Mouse (Mus musculus): ENCODE data around the gene 6430571L13Rik. TPM values are rescaled to one million over a fixed set of nuclear protein-coding genes. Genes with fewer than 3 reads are reported as not detected.

6430571L13Rik gene
- polyA plus RNA-seq, 1 experiment = 1.2 TPM

DNA sequence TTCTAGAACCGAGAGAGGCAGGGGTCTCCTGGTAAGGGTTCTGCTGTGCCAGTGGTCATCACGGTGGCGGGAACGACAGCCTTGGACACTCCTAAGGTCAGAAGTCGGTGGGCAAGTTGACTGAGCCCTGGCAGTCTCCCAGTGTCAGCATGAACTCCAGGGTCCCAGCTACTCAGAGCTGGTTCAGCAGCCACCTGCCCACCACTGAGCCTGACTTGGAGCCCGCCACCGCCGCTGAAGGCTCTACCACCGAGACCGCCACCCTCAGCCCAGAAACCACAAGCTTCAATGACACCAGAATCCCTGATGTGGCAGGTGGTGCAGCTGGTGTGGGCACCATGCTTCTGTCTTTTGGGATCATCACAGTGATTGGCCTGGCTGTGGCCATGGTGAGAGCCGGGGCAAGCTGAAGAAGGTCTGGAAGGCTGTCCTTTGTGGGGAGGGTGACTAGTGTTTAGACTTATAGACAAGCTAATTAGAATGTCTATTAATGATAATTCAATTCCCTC is 1.9 kb downstream of the 6430571L13Rik start:
- TF ChIP-seq CTCF (IDR thresholded peaks at IDR 0.05; ENCODE audit: borderline replicate concordance, control insufficient read depth, extremely low read depth, insufficient read depth, low read length, poor library complexity) (no peak), POLR2A (IDR thresholded peaks at IDR 0.05; ENCODE audit: control insufficient read depth, extremely low read depth, insufficient read depth, low read length, poor library complexity) (no peak)
- WGBS = 28% methylated on average over 11 of the region's 11 CpGs
- Histone ChIP-seq H3K4me3 (ENCODE audit: control insufficient read depth, insufficient read depth, low read length) (no peak overlapping the region), H3K27ac (ENCODE audit: control insufficient read depth, insufficient read depth, low read length) (no peak overlapping the region), H3K36me3 (ENCODE audit: control insufficient read depth, insufficient read depth, low read length) (no peaks in the 10 kb centered on the region), H3K4me1 (replicated peaks; ENCODE audit: control insufficient read depth, insufficient read depth, low read length) (peaks cover 26% of the 10 kb centered on the region), H3K27me3 (ENCODE audit: control insufficient read depth, insufficient read depth, low read length) (no peaks in the 10 kb centered on the region)
- no peak for DNase-seq

DNA sequence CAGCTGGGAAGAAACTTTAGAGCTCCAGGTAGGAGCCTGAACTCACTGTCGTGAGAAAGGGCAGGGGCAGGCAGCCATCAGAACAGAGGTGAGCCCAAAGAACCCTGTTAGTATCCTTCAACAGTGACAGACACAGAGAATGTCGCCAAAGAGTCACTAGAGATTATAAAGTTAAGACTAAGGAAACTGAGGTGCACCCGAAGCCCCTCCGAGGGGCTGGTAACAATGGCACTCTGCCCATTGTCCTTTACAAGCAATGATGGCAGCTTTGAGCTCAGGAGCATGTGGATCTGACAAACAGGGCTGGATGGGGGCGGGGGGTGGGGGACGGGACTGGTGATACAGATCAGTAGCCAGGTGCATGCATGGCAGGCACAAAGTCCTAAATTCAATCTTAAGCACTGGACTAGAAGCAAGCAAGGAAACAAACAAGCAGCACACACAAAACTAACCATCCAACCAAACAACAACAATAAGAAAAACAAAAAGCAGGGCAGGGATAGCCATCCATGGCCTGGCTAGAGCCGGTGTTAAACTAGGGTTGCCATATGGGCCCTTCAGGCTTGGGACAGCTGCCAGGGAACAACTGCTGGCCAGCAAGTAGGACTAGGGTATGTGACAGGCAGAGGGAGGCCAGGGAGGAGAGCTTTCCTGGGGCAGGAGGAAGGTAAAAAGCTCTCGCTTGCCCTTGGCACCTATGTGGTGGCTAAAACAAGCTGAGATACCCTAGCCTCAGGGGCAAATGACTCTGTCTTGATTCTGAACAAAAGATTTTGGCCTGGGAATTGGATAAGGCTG is 2.9 kb downstream of the 6430571L13Rik start:
- Histone ChIP-seq H3K4me3 (ENCODE audit: control insufficient read depth, insufficient read depth, low read length) (no peak overlapping the region), H3K27ac (ENCODE audit: control insufficient read depth, insufficient read depth, low read length) (no peak overlapping the region), H3K36me3 (ENCODE audit: control insufficient read depth, insufficient read depth, low read length) (no peaks in the 10 kb centered on the region), H3K4me1 (replicated peaks; ENCODE audit: control insufficient read depth, insufficient read depth, low read length) (peaks cover 26% of the 10 kb centered on the region), H3K27me3 (ENCODE audit: control insufficient read depth, insufficient read depth, low read length) (no peaks in the 10 kb centered on the region)
- TF ChIP-seq CTCF (IDR thresholded peaks at IDR 0.05; ENCODE audit: borderline replicate concordance, control insufficient read depth, extremely low read depth, insufficient read depth, low read length, poor library complexity) (no peak), POLR2A (IDR thresholded peaks at IDR 0.05; ENCODE audit: control insufficient read depth, extremely low read depth, insufficient read depth, low read length, poor library complexity) (no peak)
- WGBS = 76% methylated on average over 8 of the region's 8 CpGs
- no peak for DNase-seq

DNA sequence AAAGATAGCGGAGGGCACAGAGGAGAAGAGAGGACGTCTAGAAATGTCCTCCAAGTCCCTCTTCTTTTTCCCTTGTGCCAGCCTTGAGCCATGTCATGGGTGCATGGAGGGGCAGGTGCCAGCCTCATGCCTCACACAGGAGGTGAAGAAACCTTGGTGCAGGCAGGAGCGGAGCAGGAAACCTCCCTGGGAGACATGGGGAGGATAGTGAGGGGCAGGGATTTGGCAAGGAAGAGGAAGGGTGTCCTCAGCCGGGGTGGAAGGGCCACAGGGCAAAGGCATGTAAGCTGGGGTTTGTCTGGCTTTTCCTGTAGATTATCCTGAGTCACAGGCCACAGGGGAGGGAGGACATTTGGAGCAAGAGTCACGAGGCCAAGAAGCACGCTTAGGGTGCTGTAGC is 3.6 kb downstream of the 6430571L13Rik start:
- no peak for DNase-seq
- H3K27ac ChIP-seq (ENCODE audit: control insufficient read depth, insufficient read depth, low read length) = no peak overlapping the region
- no peak overlapping the region for H3K4me3 ChIP-seq (ENCODE audit: control insufficient read depth, insufficient read depth, low read length)

DNA sequence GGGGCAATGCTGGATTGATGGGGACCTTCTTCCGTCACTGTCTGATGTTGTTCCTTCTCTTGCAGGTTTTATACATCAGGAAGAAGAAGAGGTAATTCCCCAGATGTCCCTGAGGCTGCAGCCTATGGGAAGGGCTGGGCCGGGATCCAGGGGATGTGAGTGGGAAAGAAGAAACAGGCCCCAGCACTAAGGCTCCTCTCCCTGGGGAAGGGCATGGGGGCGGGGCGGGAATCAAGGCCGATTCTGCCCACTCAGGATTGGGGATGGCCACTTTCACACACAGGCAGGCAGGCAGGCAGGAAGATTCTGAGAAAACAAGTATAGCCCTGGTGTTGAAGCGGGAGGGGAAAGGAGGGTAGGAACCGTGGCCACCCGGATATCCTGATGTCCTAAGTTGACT is 5.7 kb downstream of the 6430571L13Rik start:
- Histone ChIP-seq H3K36me3 (ENCODE audit: control insufficient read depth, insufficient read depth, low read length) (no peaks in the 10 kb centered on the region), H3K4me1 (replicated peaks; ENCODE audit: control insufficient read depth, insufficient read depth, low read length) (peaks cover 14% of the 10 kb centered on the region), H3K4me3 (ENCODE audit: control insufficient read depth, insufficient read depth, low read length) (no peak overlapping the region), H3K27ac (ENCODE audit: control insufficient read depth, insufficient read depth, low read length) (no peak overlapping the region), H3K27me3 (ENCODE audit: control insufficient read depth, insufficient read depth, low read length) (no peaks in the 10 kb centered on the region)
- TF ChIP-seq POLR2A (IDR thresholded peaks at IDR 0.05; ENCODE audit: control insufficient read depth, extremely low read depth, insufficient read depth, low read length, poor library complexity) = no peak
- TF ChIP-seq CTCF (IDR thresholded peaks at IDR 0.05; ENCODE audit: borderline replicate concordance, control insufficient read depth, extremely low read depth, insufficient read depth, low read length, poor library complexity) = no peak
- WGBS = 92% methylated on average over 8 of the region's 8 CpGs
- no peak for DNase-seq

More for the DNA sequence above, 3.6 kb downstream of the 6430571L13Rik start:
- 90% methylated on average over 6 of the region's 6 CpGs for WGBS
- Histone ChIP-seq H3K27me3 (ENCODE audit: control insufficient read depth, insufficient read depth, low read length) (no peaks in the 10 kb centered on the region), H3K4me1 (replicated peaks; ENCODE audit: control insufficient read depth, insufficient read depth, low read length) (peaks cover 23% of the 10 kb centered on the region), H3K36me3 (ENCODE audit: control insufficient read depth, insufficient read depth, low read length) (no peaks in the 10 kb centered on the region)
- no peak for TF ChIP-seq POLR2A (IDR thresholded peaks at IDR 0.05; ENCODE audit: control insufficient read depth, extremely low read depth, insufficient read depth, low read length, poor library complexity)
- no peak for TF ChIP-seq CTCF (IDR thresholded peaks at IDR 0.05; ENCODE audit: borderline replicate concordance, control insufficient read depth, extremely low read depth, insufficient read depth, low read length, poor library complexity)

DNA sequence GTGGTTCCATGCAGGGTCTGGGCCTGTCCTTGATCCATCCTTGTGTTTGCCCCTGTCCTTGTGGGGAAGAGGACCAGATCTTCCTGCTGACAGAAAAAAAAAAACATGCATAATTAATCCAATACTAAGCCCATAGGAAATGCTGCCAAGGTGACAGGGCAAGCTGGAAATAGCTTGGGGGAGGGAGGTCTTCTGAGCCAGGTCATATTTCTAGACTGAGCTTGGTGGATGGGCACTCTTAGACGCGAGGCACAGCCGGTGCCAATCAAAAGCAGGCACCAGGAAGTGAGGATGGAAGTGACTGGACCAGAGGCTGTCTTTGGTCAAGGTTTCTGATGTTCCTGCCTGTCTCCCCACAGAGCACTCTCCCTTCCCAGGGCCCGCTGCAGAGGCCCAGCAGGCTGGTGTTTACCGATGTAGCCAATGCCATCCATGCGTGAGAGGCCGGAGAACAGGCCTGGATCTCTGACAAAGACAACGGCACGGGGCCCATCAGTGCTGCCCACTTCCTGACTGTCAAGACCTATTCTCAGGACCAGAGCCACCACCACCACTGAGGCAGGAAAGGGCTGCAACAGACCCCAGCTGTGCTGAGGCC is 7.3 kb downstream of the 6430571L13Rik start:
- no peaks in the 10 kb centered on the region for H3K27me3 ChIP-seq (ENCODE audit: control insufficient read depth, insufficient read depth, low read length)
- 73% methylated on average over 9 of the region's 9 CpGs for WGBS
- H3K4me1 ChIP-seq (replicated peaks; ENCODE audit: control insufficient read depth, insufficient read depth, low read length) = peaks cover 4% of the 10 kb centered on the region; the same call in 1 of the 2 replicates
- no peak overlapping the region for H3K27ac ChIP-seq (ENCODE audit: control insufficient read depth, insufficient read depth, low read length)
- TF ChIP-seq CTCF (IDR thresholded peaks at IDR 0.05; ENCODE audit: borderline replicate concordance, control insufficient read depth, extremely low read depth, insufficient read depth, low read length, poor library complexity) (no peak), POLR2A (IDR thresholded peaks at IDR 0.05; ENCODE audit: control insufficient read depth, extremely low read depth, insufficient read depth, low read length, poor library complexity) (no peak)
- H3K4me3 ChIP-seq (ENCODE audit: control insufficient read depth, insufficient read depth, low read length) = no peak overlapping the region
- DNase-seq = no peak
- no peaks in the 10 kb centered on the region for H3K36me3 ChIP-seq (ENCODE audit: control insufficient read depth, insufficient read depth, low read length)

DNA sequence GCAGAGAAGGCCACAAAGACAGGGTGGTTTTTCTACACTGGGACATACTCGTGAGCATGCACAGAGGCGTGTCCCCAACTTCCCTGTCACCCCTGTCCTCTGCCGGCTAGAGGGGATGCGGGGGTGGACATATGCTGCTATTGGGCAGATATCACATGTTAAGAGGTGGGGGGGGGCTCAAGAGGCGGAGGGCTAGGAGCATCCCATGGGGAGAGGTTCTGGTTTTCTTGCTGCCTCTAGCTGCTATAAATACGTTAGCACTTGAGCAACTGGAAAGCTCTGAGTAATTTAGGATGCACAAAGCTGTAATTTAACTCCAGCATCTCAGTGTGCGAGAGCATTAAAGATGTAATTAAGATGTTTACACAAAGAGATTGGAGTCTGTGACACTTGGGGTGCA is 8.9 kb downstream of the 6430571L13Rik start:
- no peak for DNase-seq
- H3K27me3 ChIP-seq (ENCODE audit: control insufficient read depth, insufficient read depth, low read length) = no peaks in the 10 kb centered on the region
- no peaks in the 10 kb centered on the region for H3K36me3 ChIP-seq (ENCODE audit: control insufficient read depth, insufficient read depth, low read length)
- TF ChIP-seq CTCF (IDR thresholded peaks at IDR 0.05; ENCODE audit: borderline replicate concordance, control insufficient read depth, extremely low read depth, insufficient read depth, low read length, poor library complexity) = no peak
- TF ChIP-seq POLR2A (IDR thresholded peaks at IDR 0.05; ENCODE audit: control insufficient read depth, extremely low read depth, insufficient read depth, low read length, poor library complexity) = no peak
- WGBS = 88% methylated on average over 7 of the region's 7 CpGs
- no peak overlapping the region for H3K4me3 ChIP-seq (ENCODE audit: control insufficient read depth, insufficient read depth, low read length)
- 0 out of 2 replicates have a peak, but pooled peaks cover 3% of the 10 kb centered on the region for H3K4me1 ChIP-seq (replicated peaks; ENCODE audit: control insufficient read depth, insufficient read depth, low read length)
- no peak overlapping the region for H3K27ac ChIP-seq (ENCODE audit: control insufficient read depth, insufficient read depth, low read length)
